Mouse (Mus musculus) heart, adult 2 months (tissue): ENCODE measurements around the gene Tpd52l2. TPM values are rescaled to one million over a fixed set of nuclear protein-coding genes. Genes with fewer than 3 reads are reported as not detected.

Source experiments
- DNase-seq, 2 experiments: peaks; one replicate each; pipeline ENCODE4 v3.0.0; 2021
- H3K27ac ChIP-seq: fragments of 200-600 bp; 2 replicates; pipeline ENCODE4 v1.8.1; 2022
- H3K27me3 ChIP-seq: fragments of 200-500 bp; 2 replicates; pipeline ENCODE4 v1.6.1; 2012; ENCODE audit warnings: mild to moderate bottlenecking, low read length, inconsistent platforms, mixed read lengths; ENCODE audit not compliant: control insufficient read depth, insufficient read depth
- H3K36me3 ChIP-seq: fragments of 200-500 bp; 2 replicates; pipeline ENCODE4 v1.6.1; 2012; ENCODE audit warnings: low read length, inconsistent platforms; ENCODE audit not compliant: control insufficient read depth, insufficient read depth
- H3K4me1 ChIP-seq: fragments of 200-500 bp; 2 replicates; pipeline ENCODE4 v1.6.1; 2011; ENCODE audit warnings: low read length; ENCODE audit not compliant: control insufficient read depth, insufficient read depth
- H3K4me3 ChIP-seq: fragments of 200-600 bp; 2 replicates; pipeline ENCODE4 v1.8.1; 2022
- H3K79me2 ChIP-seq: fragments of 200-500 bp; replicated peaks from 2 replicates; pipeline ENCODE4 v1.6.1; 2012; ENCODE audit warnings: mild to moderate bottlenecking, inconsistent platforms, low read length, moderate library complexity, mixed read lengths; ENCODE audit not compliant: control insufficient read depth, insufficient read depth
- H3K9ac ChIP-seq: fragments of 200-500 bp; 2 replicates; pipeline ENCODE4 v1.6.1; 2012; ENCODE audit warnings: low read depth, mild to moderate bottlenecking, control low read depth, inconsistent platforms, low read length, mixed read lengths
- CTCF ChIP-seq: fragments of 200-600 bp; IDR thresholded peaks from 2 replicates; pipeline ENCODE4 v1.8.1; 2022; ENCODE audit warnings: antibody characterized with exemption, mild to moderate bottlenecking, moderate library complexity
- EP300 ChIP-seq: fragments of 200-500 bp; IDR thresholded peaks from 2 replicates; pipeline ENCODE4 v1.6.1; 2011; ENCODE audit warnings: low read depth, low read length, control low read depth; ENCODE audit not compliant: insufficient read depth
- POLR2A ChIP-seq: fragments of 200-500 bp; IDR thresholded peaks from 2 replicates; pipeline ENCODE4 v1.6.1; 2011; ENCODE audit warnings: mild to moderate bottlenecking, low read depth, low read length, control low read depth; ENCODE audit not compliant: insufficient read depth
- WGBS: fragments of 180-500 bp; shearing (Covaris S2); methylation state at CpG from one replicate; pipeline ENCODE4 v1.1.7; 2018; 5-methylcytosine and 5-hydroxymethylcytosine counted together
- intact Hi-C: fragments of 180-260 bp; cut with DNase I; formaldehyde crosslinking; loops from one replicate; pipeline ENCODE4 v1.15.1; 2025
- polyA plus RNA-seq: library from polyadenylated mRNA; depleted of rRNA; stranded (reverse); fragments of >200 nt; gene quantifications from 2 replicates; pipeline ENCODE4 v1.2.3, GENCODE M21; 2012
- total RNA-seq, 2 experiments: library from RNA; stranded (reverse); gene quantifications; 2 replicates each; pipeline ENCODE4 v1.2.3; 2021

The Tpd52l2 gene
- total and polyA plus RNA-seq, 3 experiments: 56.8 to 61.1 (median 58.7) TPM

DNA sequence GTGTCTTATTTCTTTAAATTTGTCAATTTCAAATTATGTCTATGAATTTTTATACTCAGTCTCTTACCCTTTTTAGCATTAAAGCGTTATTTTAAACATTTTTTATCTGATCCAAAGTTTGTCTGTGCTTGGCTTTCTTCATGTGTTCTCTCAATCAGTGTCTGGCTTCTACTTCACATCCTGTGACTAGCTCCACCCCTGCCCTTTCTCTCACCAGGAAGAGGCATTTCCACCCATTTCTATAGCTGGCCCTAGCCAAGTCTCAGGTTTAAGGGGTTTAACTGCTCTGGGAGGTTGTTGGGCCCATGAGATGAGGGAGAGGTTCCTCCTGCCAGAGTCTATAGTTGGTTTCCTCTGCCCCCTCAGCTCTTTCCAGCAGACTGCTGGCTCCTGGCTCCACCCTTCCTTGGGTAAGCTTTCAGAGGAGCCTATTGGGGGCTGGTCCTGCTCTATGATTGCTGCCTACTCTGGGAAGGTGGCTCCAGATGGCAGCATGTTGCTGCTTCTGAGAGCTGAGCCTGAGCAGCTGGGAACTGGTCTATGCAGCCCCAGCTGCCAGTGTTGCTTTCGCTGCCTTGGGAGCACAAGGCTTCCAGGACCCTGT is 40.6 kb downstream of the Tpd52l2 start:
- Histone ChIP-seq H3K4me3 (no peak overlapping the region), H3K4me1 (peaks cover 10% of the 10 kb centered on the region), H3K27me3 (no peaks in the 10 kb centered on the region), H3K27ac (peak overlapping the region; percentile 46; the same call in 1 of the 2 replicates), H3K79me2 (peaks cover 10% of the 10 kb centered on the region), H3K36me3 (peaks cover 32% of the 10 kb centered on the region), H3K9ac (no peak overlapping the region)
- intact Hi-C loops: loop anchor here (2.0 kb wide), 1 partner anchor 17 kb away; the partner anchor contains the start of gene Dnajc5
- TF ChIP-seq CTCF (no peak), EP300 (no peak), POLR2A (no peak)
- DNase-seq: peak; percentile 40 to 41
- WGBS: 36% methylated on average over 2 of the region's 2 CpGs

DNA sequence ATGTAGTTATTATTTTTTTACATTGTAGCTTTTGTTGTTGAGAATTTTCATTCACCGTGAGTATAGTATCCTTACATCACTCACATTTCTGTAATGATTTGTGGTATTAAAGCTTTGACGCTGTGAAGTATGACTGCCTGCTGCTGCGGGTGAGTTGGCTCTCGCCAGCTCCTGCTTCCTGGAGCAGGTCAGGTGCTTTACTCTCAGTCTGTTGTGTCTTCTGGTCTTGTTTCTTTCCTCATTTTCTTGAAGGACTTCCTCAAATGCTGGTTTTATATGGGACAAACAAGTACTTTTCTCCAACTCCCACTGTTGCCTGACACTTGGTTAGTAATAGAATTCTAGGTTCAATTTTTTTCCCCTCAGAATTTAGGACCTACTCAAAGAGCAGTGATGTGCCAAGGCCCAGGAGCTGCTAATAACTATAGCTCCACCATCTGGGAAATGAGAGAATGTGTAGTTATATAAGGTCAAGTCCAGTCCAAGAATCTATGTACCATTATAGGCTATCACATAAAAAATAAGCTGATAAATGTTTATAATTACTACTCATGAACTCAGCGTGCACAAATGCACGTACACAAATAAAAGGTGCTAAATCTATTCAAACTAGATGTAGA is 44.9 kb downstream of the Tpd52l2 start:
- Histone ChIP-seq H3K27me3 (no peaks in the 10 kb centered on the region), H3K4me1 (peaks cover 5% of the 10 kb centered on the region), H3K27ac (no peak overlapping the region), H3K4me3 (no peak overlapping the region), H3K79me2 (peaks cover 3% of the 10 kb centered on the region), H3K36me3 (peaks cover 14% of the 10 kb centered on the region), H3K9ac (no peak overlapping the region)
- WGBS: 68% methylated on average over 6 of the region's 6 CpGs
- TF ChIP-seq POLR2A (no peak), CTCF (peak; percentile 35)
- intact Hi-C loops: no loop called here
- no peak for DNase-seq

DNA sequence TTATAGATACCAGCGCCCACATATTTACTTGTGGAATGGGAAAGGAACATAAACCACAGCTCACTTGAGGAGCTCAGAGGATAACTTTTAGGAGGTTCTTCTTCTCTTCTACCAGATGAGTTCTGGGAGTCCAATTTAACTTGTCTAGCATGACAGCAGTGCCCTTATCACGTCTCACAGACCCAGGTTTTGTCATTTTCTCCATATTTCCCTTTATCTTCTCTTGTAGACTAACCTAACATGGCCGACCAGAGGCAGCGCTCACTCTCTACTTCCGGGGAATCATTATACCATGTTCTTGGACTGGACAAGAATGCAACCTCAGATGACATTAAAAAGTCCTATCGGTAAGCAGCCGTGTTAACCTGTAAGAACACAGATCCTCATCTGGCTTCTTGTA is 49.2 kb downstream of the Tpd52l2 start:
- TF ChIP-seq CTCF (no peak), EP300 (no peak), POLR2A (no peak)
- no peak overlapping the region for H3K4me3 ChIP-seq
- no peak overlapping the region for H3K27ac ChIP-seq
- peaks cover 1% of the 10 kb centered on the region; the same call in 1 of the 2 replicates for H3K79me2 ChIP-seq
- peaks cover 5% of the 10 kb centered on the region for H3K36me3 ChIP-seq
- no peaks in the 10 kb centered on the region for H3K27me3 ChIP-seq
- H3K4me1 ChIP-seq: no peaks in the 10 kb centered on the region; the same call in 1 of the 2 replicates
- no peak overlapping the region for H3K9ac ChIP-seq
- intact Hi-C loops: no loop called here
- DNase-seq: no peak
- 89% methylated on average over 7 of the region's 7 CpGs for WGBS

DNA sequence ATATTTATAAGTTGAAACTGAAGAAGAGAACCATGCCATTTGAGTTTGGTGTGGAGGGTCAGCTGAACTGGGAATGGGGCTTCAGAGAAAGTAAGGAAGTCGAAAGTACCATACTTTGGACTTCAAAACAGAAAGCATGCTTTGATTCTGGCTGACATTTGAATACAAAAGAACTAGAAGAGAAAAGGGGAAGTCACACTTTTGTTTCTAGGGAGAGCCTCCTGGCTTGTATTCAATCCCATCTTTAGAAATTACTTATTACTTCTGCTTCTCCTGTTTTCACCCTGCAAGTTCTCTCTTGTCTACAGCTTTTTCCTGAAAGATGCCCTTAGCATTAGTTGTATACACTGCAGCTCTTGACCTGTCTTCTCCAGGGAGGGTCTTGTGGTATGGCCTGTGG is 51.3 kb downstream of the Tpd52l2 start:
- Histone ChIP-seq H3K4me1 (no peaks in the 10 kb centered on the region), H3K4me3 (no peak overlapping the region), H3K27me3 (no peaks in the 10 kb centered on the region), H3K79me2 (0 out of 2 replicates have a peak, but pooled peaks cover 1% of the 10 kb centered on the region), H3K27ac (no peak overlapping the region), H3K36me3 (no peaks in the 10 kb centered on the region; the same call in 1 of the 2 replicates), H3K9ac (no peak overlapping the region)
- 71% methylated on average over 1 of the region's 1 CpGs for WGBS
- intact Hi-C loops: no loop called here
- no peak for DNase-seq
- TF ChIP-seq POLR2A: no peak
- no peak for TF ChIP-seq EP300

DNA sequence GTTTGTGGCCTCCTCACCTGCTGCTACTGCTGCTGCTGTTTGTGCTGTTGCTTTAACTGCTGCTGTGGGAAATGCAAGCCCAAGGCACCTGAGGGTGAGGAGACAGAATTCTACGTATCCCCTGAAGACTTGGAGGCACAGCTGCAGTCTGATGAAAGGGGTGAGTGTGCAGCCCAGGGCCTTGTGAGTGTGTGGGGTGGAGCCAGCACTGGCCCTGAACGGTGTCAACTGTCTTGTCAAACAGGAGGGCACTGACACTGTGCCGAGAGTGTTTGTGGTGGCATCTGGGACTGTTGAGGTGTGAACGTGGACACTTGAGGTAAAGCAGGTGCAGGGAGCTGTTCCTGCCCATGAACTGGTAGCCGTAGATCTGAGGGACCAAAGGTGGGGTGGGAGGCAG is 51.7 kb downstream of the Tpd52l2 start:
- intact Hi-C loops: no loop called here
- Histone ChIP-seq H3K36me3 (no peaks in the 10 kb centered on the region; the same call in 1 of the 2 replicates), H3K79me2 (0 out of 2 replicates have a peak, but pooled peaks cover 1% of the 10 kb centered on the region), H3K4me3 (no peak overlapping the region), H3K27ac (no peak overlapping the region), H3K9ac (no peak overlapping the region), H3K4me1 (no peaks in the 10 kb centered on the region), H3K27me3 (no peaks in the 10 kb centered on the region)
- TF ChIP-seq EP300 (no peak), POLR2A (no peak), CTCF (no peak)
- WGBS: 81% methylated on average over 5 of the region's 5 CpGs
- DNase-seq: no peak

DNA sequence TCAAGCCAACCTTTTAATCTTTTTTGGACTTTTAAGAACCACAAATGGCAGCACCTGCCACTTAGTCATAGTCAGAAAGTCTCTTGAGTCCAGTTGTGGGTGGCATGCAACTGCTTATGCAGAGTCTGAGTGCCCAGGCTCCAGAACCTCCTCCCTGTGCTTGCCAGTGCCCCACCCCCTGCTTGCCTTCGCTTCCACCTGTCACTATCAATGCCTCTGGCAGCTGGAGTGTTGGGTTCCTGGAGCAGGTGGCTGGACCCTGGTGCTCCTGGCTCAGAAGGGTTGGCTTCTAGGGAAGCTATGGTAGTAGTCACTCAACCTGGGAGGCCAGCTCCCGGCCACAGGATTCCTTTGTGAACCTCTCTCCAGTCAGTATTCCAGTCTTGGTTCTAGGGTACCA is 53.3 kb downstream of the Tpd52l2 start:
- H3K27ac ChIP-seq: no peak overlapping the region
- H3K27me3 ChIP-seq: no peaks in the 10 kb centered on the region
- no peak for TF ChIP-seq EP300
- no peak for TF ChIP-seq CTCF
- no peak for TF ChIP-seq POLR2A
- no peaks in the 10 kb centered on the region for H3K4me1 ChIP-seq
- no peak for DNase-seq
- no peaks in the 10 kb centered on the region; the same call in 1 of the 2 replicates for H3K36me3 ChIP-seq
- intact Hi-C loops: no loop called here
- H3K4me3 ChIP-seq: no peak overlapping the region
- no peaks in the 10 kb centered on the region for H3K79me2 ChIP-seq
- H3K9ac ChIP-seq: no peak overlapping the region
- 92% methylated on average over 2 of the region's 2 CpGs for WGBS
